Mouse (Mus musculus): ENCODE measurements at regions not wholly inside any gene's neighbourhood (a gene's known extent, or its start where the extent isn't known, plus 50 kb on each side); places are given as distances from the start of the nearest gene placed in this dataset.
"Not testable (repeated sequence)": the region's sequence is repeated elsewhere in the genome, so short reads cannot be mapped to it uniquely, and the experiment has no call there.

GRCm38 (mm10) chr4:131167921-131168320 is 223.7 kb downstream of the Matn1 start:
- DNase-seq (ENCODE audit: low spot score): no peak

GRCm38 (mm10) chr4:131173783-131174460 is 229.7 kb downstream of the Matn1 start:
- H3K27ac ChIP-seq (ENCODE audit: low read depth, low read length): no peak overlapping the region
- WGBS: 89% methylated on average over 28 of the region's 28 CpGs
- peaks cover 4% of the 10 kb centered on the region; the same call in 1 of the 2 replicates for H3K9me3 ChIP-seq (ENCODE audit: control insufficient read depth, low read length)
- H3K9ac ChIP-seq (ENCODE audit: low read length): no peak overlapping the region
- no peak for ATAC-seq (replicated peaks; ENCODE audit: low FRiP score)
- H3K4me2 ChIP-seq (ENCODE audit: low read depth, low read length, severe bottlenecking): no peak overlapping the region
- DNase-seq (ENCODE audit: low spot score): no peak
- no peaks in the 10 kb centered on the region for H3K36me3 ChIP-seq (ENCODE audit: control insufficient read depth, insufficient read depth, low read length)
- H3K4me1 ChIP-seq (replicated peaks; ENCODE audit: control insufficient read depth, insufficient read depth, low read length): no peaks in the 10 kb centered on the region
- H3K4me3 ChIP-seq (ENCODE audit: low read depth, low read length): no peak overlapping the region
- no peaks in the 10 kb centered on the region for H3K27me3 ChIP-seq (ENCODE audit: control insufficient read depth, insufficient read depth, low read length)

More at GRCm38 (mm10) chr4:131167921-131168320, 223.7 kb downstream of the Matn1 start:
- no peak overlapping the region for H3K9ac ChIP-seq (ENCODE audit: low read length)
- H3K27me3 ChIP-seq (ENCODE audit: control insufficient read depth, insufficient read depth, low read length): no peaks in the 10 kb centered on the region
- H3K9me3 ChIP-seq (ENCODE audit: control insufficient read depth, low read length): no peaks in the 10 kb centered on the region
- H3K36me3 ChIP-seq (ENCODE audit: control insufficient read depth, insufficient read depth, low read length): no peaks in the 10 kb centered on the region
- H3K4me1 ChIP-seq (replicated peaks; ENCODE audit: control insufficient read depth, insufficient read depth, low read length): peaks cover 6% of the 10 kb centered on the region; the same call in 1 of the 2 replicates
- no peak for ATAC-seq (replicated peaks; ENCODE audit: low FRiP score)
- 90% methylated on average over 2 of the region's 2 CpGs for WGBS
- no peak overlapping the region for H3K27ac ChIP-seq (ENCODE audit: low read depth, low read length)
- H3K4me3 ChIP-seq (ENCODE audit: low read depth, low read length): no peak overlapping the region
- no peak overlapping the region for H3K4me2 ChIP-seq (ENCODE audit: low read depth, low read length, severe bottlenecking)

- no peaks in the 10 kb centered on the region for H3K27me3 ChIP-seq (ENCODE audit: control insufficient read depth, insufficient read depth, low read length)
- H3K27ac ChIP-seq (ENCODE audit: low read depth, low read length): no peak overlapping the region
- no peak overlapping the region for H3K9ac ChIP-seq (ENCODE audit: low read length)
- no peaks in the 10 kb centered on the region for H3K4me1 ChIP-seq (replicated peaks; ENCODE audit: control insufficient read depth, insufficient read depth, low read length)
- ATAC-seq (replicated peaks; ENCODE audit: low FRiP score) (no peak), DNase-seq (ENCODE audit: low spot score) (no peak)
- no peaks in the 10 kb centered on the region for H3K36me3 ChIP-seq (ENCODE audit: control insufficient read depth, insufficient read depth, low read length)
- peaks cover 4% of the 10 kb centered on the region; the same call in 1 of the 2 replicates for H3K9me3 ChIP-seq (ENCODE audit: control insufficient read depth, low read length)
- H3K4me2 ChIP-seq (ENCODE audit: low read depth, low read length, severe bottlenecking): no peak overlapping the region
- H3K4me3 ChIP-seq (ENCODE audit: low read depth, low read length): no peak overlapping the region
- 51% methylated on average over 3 of the region's 3 CpGs for WGBS
Measured at GRCm38 (mm10) chr4:131176701-131177100, 232.5 kb downstream of the Matn1 start.

GRCm38 (mm10) chr4:131177889-131178288 is 233.7 kb downstream of the Matn1 start:
- no peaks in the 10 kb centered on the region for H3K27me3 ChIP-seq (ENCODE audit: control insufficient read depth, insufficient read depth, low read length)
- no peak overlapping the region for H3K4me2 ChIP-seq (ENCODE audit: low read depth, low read length, severe bottlenecking)
- ATAC-seq (replicated peaks; ENCODE audit: low FRiP score): no peak
- no peak overlapping the region for H3K4me3 ChIP-seq (ENCODE audit: low read depth, low read length)
- H3K4me1 ChIP-seq (replicated peaks; ENCODE audit: control insufficient read depth, insufficient read depth, low read length): no peaks in the 10 kb centered on the region
- H3K9me3 ChIP-seq (ENCODE audit: control insufficient read depth, low read length): peaks cover 4% of the 10 kb centered on the region; the same call in 1 of the 2 replicates
- no peaks in the 10 kb centered on the region for H3K36me3 ChIP-seq (ENCODE audit: control insufficient read depth, insufficient read depth, low read length)
- no peak overlapping the region for H3K9ac ChIP-seq (ENCODE audit: low read length)
- no peak for DNase-seq (ENCODE audit: low spot score)
- no peak overlapping the region for H3K27ac ChIP-seq (ENCODE audit: low read depth, low read length)
- WGBS: 59% methylated on average over 6 of the region's 6 CpGs

- H3K4me1 ChIP-seq (replicated peaks; ENCODE audit: control insufficient read depth, insufficient read depth, low read length); H3K27ac ChIP-seq (ENCODE audit: low read depth, low read length); H3K4me2 ChIP-seq (ENCODE audit: low read depth, low read length, severe bottlenecking); H3K9me3 ChIP-seq (ENCODE audit: control insufficient read depth, low read length); H3K9ac ChIP-seq (ENCODE audit: low read length); ATAC-seq (replicated peaks; ENCODE audit: low FRiP score); H3K36me3 ChIP-seq (ENCODE audit: control insufficient read depth, insufficient read depth, low read length); DNase-seq (ENCODE audit: low spot score); H3K4me3 ChIP-seq (ENCODE audit: low read depth, low read length); H3K27me3 ChIP-seq (ENCODE audit: control insufficient read depth, insufficient read depth, low read length): not testable (repeated sequence)
- WGBS: 82% methylated on average over 5 of the region's 5 CpGs
Measured at GRCm38 (mm10) chr4:131178642-131179041, 234.5 kb downstream of the Matn1 start.

- no peak overlapping the region for H3K4me3 ChIP-seq (ENCODE audit: low read depth, low read length)
- H3K27ac ChIP-seq (ENCODE audit: low read depth, low read length): no peak overlapping the region
- DNase-seq (ENCODE audit: low spot score) (no peak), ATAC-seq (replicated peaks; ENCODE audit: low FRiP score) (no peak)
- no peaks in the 10 kb centered on the region for H3K4me1 ChIP-seq (replicated peaks; ENCODE audit: control insufficient read depth, insufficient read depth, low read length)
- H3K9ac ChIP-seq (ENCODE audit: low read length): no peak overlapping the region
- H3K36me3 ChIP-seq (ENCODE audit: control insufficient read depth, insufficient read depth, low read length): no peaks in the 10 kb centered on the region
- H3K4me2 ChIP-seq (ENCODE audit: low read depth, low read length, severe bottlenecking): no peak overlapping the region
- no peaks in the 10 kb centered on the region for H3K27me3 ChIP-seq (ENCODE audit: control insufficient read depth, insufficient read depth, low read length)
- WGBS: 92% methylated on average over 3 of the region's 3 CpGs
- H3K9me3 ChIP-seq (ENCODE audit: control insufficient read depth, low read length): no peaks in the 10 kb centered on the region
Measured at GRCm38 (mm10) chr4:131188066-131188465, 243.9 kb downstream of the Matn1 start.

GRCm38 (mm10) chr4:131191106-131191880 is 247.1 kb downstream of the Matn1 start:
- Histone ChIP-seq H3K36me3 (ENCODE audit: control insufficient read depth, insufficient read depth, low read length) (no peaks in the 10 kb centered on the region), H3K27me3 (ENCODE audit: control insufficient read depth, insufficient read depth, low read length) (no peaks in the 10 kb centered on the region), H3K9ac (ENCODE audit: low read length) (no peak overlapping the region), H3K4me2 (ENCODE audit: low read depth, low read length, severe bottlenecking) (no peak overlapping the region), H3K27ac (ENCODE audit: low read depth, low read length) (no peak overlapping the region), H3K4me1 (replicated peaks; ENCODE audit: control insufficient read depth, insufficient read depth, low read length) (no peaks in the 10 kb centered on the region), H3K9me3 (ENCODE audit: control insufficient read depth, low read length) (no peaks in the 10 kb centered on the region), H3K4me3 (ENCODE audit: low read depth, low read length) (no peak overlapping the region)
- ATAC-seq (replicated peaks; ENCODE audit: low FRiP score): no peak
- DNase-seq (ENCODE audit: low spot score): no peak
- WGBS: 87% methylated on average over 13 of the region's 13 CpGs

- no peak for DNase-seq (ENCODE audit: low spot score)
- H3K9me3 ChIP-seq (ENCODE audit: control insufficient read depth, low read length): no peaks in the 10 kb centered on the region
- H3K4me1 ChIP-seq (replicated peaks; ENCODE audit: control insufficient read depth, insufficient read depth, low read length): no peaks in the 10 kb centered on the region
- H3K27ac ChIP-seq (ENCODE audit: low read depth, low read length): no peak overlapping the region
- H3K9ac ChIP-seq (ENCODE audit: low read length): no peak overlapping the region
- no peak overlapping the region for H3K4me2 ChIP-seq (ENCODE audit: low read depth, low read length, severe bottlenecking)
- no peak overlapping the region for H3K4me3 ChIP-seq (ENCODE audit: low read depth, low read length)
- no peaks in the 10 kb centered on the region for H3K36me3 ChIP-seq (ENCODE audit: control insufficient read depth, insufficient read depth, low read length)
- WGBS: 93% methylated on average over 20 of the region's 20 CpGs
- no peaks in the 10 kb centered on the region for H3K27me3 ChIP-seq (ENCODE audit: control insufficient read depth, insufficient read depth, low read length)
- no peak for ATAC-seq (replicated peaks; ENCODE audit: low FRiP score)
Measured at GRCm38 (mm10) chr4:131193900-131194419, 249.8 kb downstream of the Matn1 start.

All from forebrain, embryonic 11.5 days (tissue).